Mouse (Mus musculus) thymus, adult 18-20 months (tissue): ENCODE measurements around the gene Olfr589.
"Not testable (repeated sequence)": the region's sequence is repeated elsewhere in the genome, so short reads cannot be mapped to it uniquely, and the experiment has no call there.

Experiments
- DNase-seq, 2 experiments: peaks; one replicate each; pipeline ENCODE4 v3.0.0; 2022; ENCODE audit warnings: mixed read lengths in 2 of 2

Gene Olfr589

DNA sequence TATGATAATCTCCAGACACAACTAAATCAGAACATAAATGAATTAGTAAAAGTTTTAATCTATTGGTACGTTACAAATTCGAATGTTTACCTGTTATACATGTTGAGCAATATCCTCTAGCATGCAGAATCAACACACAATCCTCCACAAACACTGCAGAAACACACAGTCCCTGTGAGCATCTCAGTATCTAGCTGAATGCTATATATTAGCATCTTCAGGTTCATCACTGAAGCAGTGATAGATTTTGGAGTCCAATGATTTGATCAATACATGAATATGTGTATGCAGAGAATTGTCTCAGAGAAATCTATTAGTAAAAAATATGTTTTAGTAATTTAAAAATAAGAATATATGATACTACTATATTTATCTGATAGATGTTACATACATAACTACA is at the start of gene Olfr589:
TSS of gene Olfr589 (minus strand) at position 101 of the 400 bp plus-strand sequence.
- DNase-seq: no peak

DNA sequence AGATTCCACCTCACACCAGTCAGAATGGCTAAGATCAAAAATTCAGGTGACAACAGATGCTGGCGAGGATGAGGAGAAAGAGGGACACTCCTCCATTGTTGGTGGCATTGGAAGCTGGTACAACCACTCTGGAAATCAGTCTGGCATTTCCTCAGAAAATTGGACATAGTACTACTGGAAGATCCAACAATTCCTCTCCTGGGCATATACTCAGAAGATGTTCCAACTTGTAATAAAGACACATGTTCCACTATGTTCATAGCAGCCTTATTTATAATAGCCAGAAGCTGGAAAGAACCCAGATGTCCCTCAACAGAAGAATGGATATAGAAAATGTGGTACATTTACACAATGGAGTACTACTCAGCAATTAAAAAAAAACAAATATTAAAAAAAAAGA is 28.3 kb upstream of the Olfr589 start, which contains the start of gene Olfr592:
TSS of gene Olfr592 (plus strand) at position 301 of the 400 bp plus-strand sequence.
- DNase-seq: not testable (repeated sequence)

DNA sequence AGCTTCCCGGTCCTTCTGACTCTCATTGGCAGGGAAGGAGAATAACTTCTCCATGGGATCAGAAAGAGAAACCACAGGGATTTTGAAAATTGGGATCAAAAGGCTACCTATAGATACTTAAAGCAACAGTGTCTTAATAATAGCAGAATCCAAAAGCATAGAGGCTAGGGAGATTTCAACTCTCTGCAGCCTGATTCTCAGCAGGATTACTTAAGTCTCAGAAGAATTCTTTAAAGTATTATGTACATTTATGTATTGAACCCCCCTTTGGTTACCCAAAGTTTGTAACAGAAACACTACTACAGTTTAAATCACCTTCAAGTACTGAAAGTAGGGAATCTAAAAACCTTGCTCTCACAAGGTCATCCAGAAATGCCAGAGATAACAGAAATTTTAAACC is 22.1 kb upstream of the Olfr589 start, which contains the start of gene Olfr591:
TSS of gene Olfr591 (minus strand) at position 101 of the 400 bp plus-strand sequence.
- no peak for DNase-seq

DNA sequence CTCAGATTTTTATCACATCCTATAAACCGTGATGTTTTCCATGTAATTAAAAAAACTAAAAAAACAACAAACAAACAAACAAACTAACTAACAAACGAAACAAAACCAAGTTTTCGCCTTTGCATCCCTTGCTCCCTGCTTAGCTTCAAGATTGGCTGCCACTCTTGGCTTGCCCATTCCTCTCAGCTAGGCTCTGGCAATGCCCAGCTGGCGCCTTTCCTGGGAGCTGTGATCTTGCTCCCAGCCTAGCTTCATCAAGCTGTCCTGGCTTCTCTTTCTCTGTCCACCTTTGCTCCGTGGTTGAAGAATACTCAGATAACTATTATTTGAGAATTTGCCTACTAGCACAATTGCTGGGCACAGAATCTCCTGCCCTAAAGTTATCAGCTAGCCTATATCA is 13.5 kb upstream of the Olfr589 start:
- no peak for DNase-seq

GRCm38 (mm10) chr7:103140579-103140978 is 15.6 kb downstream of the Olfr589 start, which contains the start of gene Olfr588-ps1:
Gene Olfr588-ps1 (plus strand): TSS chr7:103140879.
- no peak for DNase-seq

- DNase-seq: no peak
Measured at GRCm38 (mm10) chr7:103125538-103125937, 30.6 kb downstream of the Olfr589 start, which contains the start of gene Olfr586. Gene Olfr586 (minus strand): TSS chr7:103125638.

DNA sequence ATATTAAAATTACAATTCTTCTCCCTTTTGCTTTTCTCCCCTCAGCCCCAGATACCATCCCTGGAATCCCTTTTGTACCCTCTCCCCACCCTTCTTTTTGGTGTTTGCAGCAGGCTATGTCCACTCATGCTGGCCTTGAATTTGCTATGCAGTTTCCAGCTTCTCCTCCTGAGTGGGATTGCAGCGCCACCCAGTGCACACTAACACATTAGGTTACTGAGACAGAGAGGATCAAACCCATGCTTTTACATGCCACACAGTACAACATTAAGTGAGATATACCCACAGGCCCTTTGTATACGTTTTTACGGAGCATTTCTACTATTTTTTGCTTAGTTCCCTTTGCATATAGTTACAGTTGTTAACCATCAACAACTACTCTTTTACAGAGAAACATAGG is 36.8 kb downstream of the Olfr589 start:
- DNase-seq: no peak
